Mouse (Mus musculus): ENCODE data around the gene Cdk9. TPM values are rescaled to one million over a fixed set of nuclear protein-coding genes. Genes with fewer than 3 reads are reported as not detected.

The Cdk9 gene
- polyA plus RNA-seq, 1 experiment from 2014 or later, result 79.2 TPM

DNA sequence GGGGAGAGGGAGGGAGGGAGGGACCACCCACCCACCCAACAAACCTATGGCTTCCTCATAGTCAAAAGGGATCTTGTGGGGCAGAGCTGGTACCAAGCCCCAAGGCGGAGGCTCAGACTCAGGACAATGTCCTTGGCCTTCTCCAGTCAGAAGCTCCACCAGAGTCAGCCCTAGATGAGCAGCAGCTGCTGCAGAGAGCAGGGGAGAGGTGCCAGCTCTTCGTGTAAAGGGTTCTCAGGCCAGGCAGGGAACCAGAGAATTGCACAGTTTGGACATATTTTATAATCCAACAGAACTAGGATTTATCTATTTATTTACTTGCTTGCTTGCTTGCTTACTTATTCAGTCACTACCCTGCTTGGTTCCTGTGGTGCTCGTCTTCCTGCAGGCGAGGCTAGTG is 26.4 kb upstream of the Cdk9 start:
- DNase-seq (ENCODE audit: low spot score) (no peak), ATAC-seq (replicated peaks; ENCODE audit: low FRiP score) (no peak)
- Histone ChIP-seq H3K9me3 (ENCODE audit: control insufficient read depth, low read length) (no peaks in the 10 kb centered on the region), H3K9ac (ENCODE audit: low read length) (no peak overlapping the region), H3K27me3 (ENCODE audit: control insufficient read depth, insufficient read depth, low read length) (0 out of 2 replicates have a peak, but pooled peaks cover 3% of the 10 kb centered on the region), H3K4me1 (replicated peaks; ENCODE audit: control insufficient read depth, insufficient read depth, low read length) (peaks cover 4% of the 10 kb centered on the region; the same call in 1 of the 2 replicates), H3K4me2 (ENCODE audit: low read depth, low read length, severe bottlenecking) (no peak overlapping the region), H3K27ac (ENCODE audit: low read depth, low read length) (no peak overlapping the region), H3K36me3 (ENCODE audit: control insufficient read depth, insufficient read depth, low read length) (no peaks in the 10 kb centered on the region), H3K4me3 (ENCODE audit: low read depth, low read length) (no peak overlapping the region)
- WGBS, result 78% methylated on average over 4 of the region's 4 CpGs

DNA sequence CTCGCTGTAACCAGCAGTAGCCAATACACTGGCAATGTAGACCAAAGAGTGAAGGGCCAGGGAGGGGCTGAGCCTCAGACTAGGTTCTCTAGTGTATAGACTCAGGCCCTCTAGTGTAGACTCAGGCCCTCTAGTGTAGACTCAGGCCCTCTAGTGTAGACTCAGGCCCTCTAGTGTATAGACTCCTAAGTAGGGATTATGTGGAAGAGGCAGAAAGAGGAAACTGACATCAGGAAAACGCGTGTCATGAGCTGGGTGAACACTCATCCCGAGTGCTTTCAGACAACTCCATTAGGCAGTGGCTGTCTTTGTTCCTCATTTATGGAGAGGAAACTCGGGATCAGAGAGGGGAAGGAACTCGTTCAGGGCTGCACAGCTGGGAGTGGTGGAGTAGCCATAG is 24.1 kb upstream of the Cdk9 start:
- no peak for ATAC-seq (replicated peaks; ENCODE audit: low FRiP score)
- no peak for DNase-seq (ENCODE audit: low spot score)
- 58% methylated on average over 6 of the region's 6 CpGs for WGBS
- Histone ChIP-seq H3K9me3 (ENCODE audit: control insufficient read depth, low read length) (no peaks in the 10 kb centered on the region), H3K36me3 (ENCODE audit: control insufficient read depth, insufficient read depth, low read length) (no peaks in the 10 kb centered on the region), H3K4me3 (ENCODE audit: low read depth, low read length) (no peak overlapping the region), H3K27ac (ENCODE audit: low read depth, low read length) (no peak overlapping the region), H3K4me2 (ENCODE audit: low read depth, low read length, severe bottlenecking) (no peak overlapping the region), H3K9ac (ENCODE audit: low read length) (no peak overlapping the region), H3K27me3 (ENCODE audit: control insufficient read depth, insufficient read depth, low read length) (0 out of 2 replicates have a peak, but pooled peaks cover 3% of the 10 kb centered on the region), H3K4me1 (replicated peaks; ENCODE audit: control insufficient read depth, insufficient read depth, low read length) (peaks cover 4% of the 10 kb centered on the region; the same call in 1 of the 2 replicates)

DNA sequence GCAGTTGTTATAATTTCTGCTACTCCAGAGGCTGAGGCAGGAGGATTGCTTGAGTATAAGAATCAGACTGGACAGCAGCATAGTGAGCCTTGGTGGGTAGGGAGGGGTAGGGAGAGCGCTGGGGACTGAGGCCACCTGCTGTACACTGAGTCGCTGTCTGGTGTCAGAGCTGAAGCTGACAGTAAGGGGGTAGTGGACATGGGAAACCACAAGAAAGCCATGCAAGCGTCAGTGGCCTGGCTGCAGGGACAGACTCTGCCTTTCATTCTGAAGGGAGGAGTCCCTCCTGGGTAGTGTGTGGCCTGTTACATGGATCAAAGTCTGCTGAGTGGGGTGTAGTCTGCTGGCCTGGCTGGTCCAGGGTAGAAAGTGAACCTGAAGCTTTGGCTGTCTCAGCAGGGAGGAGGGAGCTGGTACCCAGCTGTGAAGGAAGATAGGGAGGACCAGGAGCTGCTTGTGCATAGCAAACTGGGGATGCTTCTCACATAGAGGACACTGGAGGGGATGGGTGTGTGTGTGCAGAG is 23.5 kb upstream of the Cdk9 start:
- ATAC-seq (replicated peaks; ENCODE audit: low FRiP score) (no peak), DNase-seq (ENCODE audit: low spot score) (no peak)
- Histone ChIP-seq H3K9me3 (ENCODE audit: control insufficient read depth, low read length) (no peaks in the 10 kb centered on the region), H3K9ac (ENCODE audit: low read length) (no peak overlapping the region), H3K36me3 (ENCODE audit: control insufficient read depth, insufficient read depth, low read length) (no peaks in the 10 kb centered on the region), H3K4me3 (ENCODE audit: low read depth, low read length) (no peak overlapping the region), H3K27ac (ENCODE audit: low read depth, low read length) (no peak overlapping the region), H3K27me3 (ENCODE audit: control insufficient read depth, insufficient read depth, low read length) (0 out of 2 replicates have a peak, but pooled peaks cover 3% of the 10 kb centered on the region), H3K4me1 (replicated peaks; ENCODE audit: control insufficient read depth, insufficient read depth, low read length) (peaks cover 2% of the 10 kb centered on the region; the same call in 1 of the 2 replicates), H3K4me2 (ENCODE audit: low read depth, low read length, severe bottlenecking) (no peak overlapping the region)
- 48% methylated on average over 3 of the region's 3 CpGs for WGBS

- Histone ChIP-seq H3K27me3 (ENCODE audit: control insufficient read depth, insufficient read depth, low read length) (no peaks in the 10 kb centered on the region), H3K36me3 (ENCODE audit: control insufficient read depth, insufficient read depth, low read length) (no peaks in the 10 kb centered on the region), H3K4me3 (ENCODE audit: low read depth, low read length) (no peak overlapping the region), H3K9ac (ENCODE audit: low read length) (no peak overlapping the region), H3K4me2 (ENCODE audit: low read depth, low read length, severe bottlenecking) (no peak overlapping the region), H3K27ac (ENCODE audit: low read depth, low read length) (no peak overlapping the region), H3K4me1 (replicated peaks; ENCODE audit: control insufficient read depth, insufficient read depth, low read length) (no peaks in the 10 kb centered on the region), H3K9me3 (ENCODE audit: control insufficient read depth, low read length) (no peaks in the 10 kb centered on the region)
- WGBS, result 58% methylated on average over 4 of the region's 4 CpGs
- ATAC-seq (replicated peaks; ENCODE audit: low FRiP score), result no peak
- DNase-seq (ENCODE audit: low spot score), result no peak
Observed at GRCm38 (mm10) chr2:32734933-32735332, 22.1 kb upstream of the Cdk9 start.

GRCm38 (mm10) chr2:32734480-32734879 is 21.6 kb upstream of the Cdk9 start:
- no peak for DNase-seq (ENCODE audit: low spot score)
- no peak overlapping the region for H3K9ac ChIP-seq (ENCODE audit: low read length)
- no peak overlapping the region for H3K4me2 ChIP-seq (ENCODE audit: low read depth, low read length, severe bottlenecking)
- H3K9me3 ChIP-seq (ENCODE audit: control insufficient read depth, low read length), result no peaks in the 10 kb centered on the region
- H3K27ac ChIP-seq (ENCODE audit: low read depth, low read length), result no peak overlapping the region
- no peak overlapping the region for H3K4me3 ChIP-seq (ENCODE audit: low read depth, low read length)
- no peak for ATAC-seq (replicated peaks; ENCODE audit: low FRiP score)
- no peaks in the 10 kb centered on the region for H3K4me1 ChIP-seq (replicated peaks; ENCODE audit: control insufficient read depth, insufficient read depth, low read length)
- H3K27me3 ChIP-seq (ENCODE audit: control insufficient read depth, insufficient read depth, low read length), result no peaks in the 10 kb centered on the region
- 47% methylated on average over 4 of the region's 4 CpGs for WGBS
- no peaks in the 10 kb centered on the region for H3K36me3 ChIP-seq (ENCODE audit: control insufficient read depth, insufficient read depth, low read length)

- no peaks in the 10 kb centered on the region for H3K4me1 ChIP-seq (replicated peaks; ENCODE audit: control insufficient read depth, insufficient read depth, low read length)
- H3K36me3 ChIP-seq (ENCODE audit: control insufficient read depth, insufficient read depth, low read length), result no peaks in the 10 kb centered on the region
- ATAC-seq (replicated peaks; ENCODE audit: low FRiP score) (no peak), DNase-seq (ENCODE audit: low spot score) (no peak)
- H3K27ac ChIP-seq (ENCODE audit: low read depth, low read length), result no peak overlapping the region
- no peaks in the 10 kb centered on the region for H3K27me3 ChIP-seq (ENCODE audit: control insufficient read depth, insufficient read depth, low read length)
- H3K9ac ChIP-seq (ENCODE audit: low read length), result no peak overlapping the region
- no peak overlapping the region for H3K4me3 ChIP-seq (ENCODE audit: low read depth, low read length)
- 78% methylated on average over 6 of the region's 6 CpGs for WGBS
- H3K4me2 ChIP-seq (ENCODE audit: low read depth, low read length, severe bottlenecking), result no peak overlapping the region
- no peaks in the 10 kb centered on the region for H3K9me3 ChIP-seq (ENCODE audit: control insufficient read depth, low read length)
Observed at GRCm38 (mm10) chr2:32732695-32733094, 19.8 kb upstream of the Cdk9 start.

- Histone ChIP-seq H3K27me3 (ENCODE audit: control insufficient read depth, insufficient read depth, low read length) (no peaks in the 10 kb centered on the region), H3K27ac (ENCODE audit: low read depth, low read length) (no peak overlapping the region), H3K9ac (ENCODE audit: low read length) (no peak overlapping the region), H3K4me1 (replicated peaks; ENCODE audit: control insufficient read depth, insufficient read depth, low read length) (no peaks in the 10 kb centered on the region), H3K4me2 (ENCODE audit: low read depth, low read length, severe bottlenecking) (no peak overlapping the region), H3K9me3 (ENCODE audit: control insufficient read depth, low read length) (no peaks in the 10 kb centered on the region), H3K36me3 (ENCODE audit: control insufficient read depth, insufficient read depth, low read length) (no peaks in the 10 kb centered on the region), H3K4me3 (ENCODE audit: low read depth, low read length) (no peak overlapping the region)
- WGBS, result 79% methylated on average over 4 of the region's 4 CpGs
- no peak for ATAC-seq (replicated peaks; ENCODE audit: low FRiP score)
- DNase-seq (ENCODE audit: low spot score), result no peak
Observed at GRCm38 (mm10) chr2:32731911-32732310, 19.0 kb upstream of the Cdk9 start.

DNA sequence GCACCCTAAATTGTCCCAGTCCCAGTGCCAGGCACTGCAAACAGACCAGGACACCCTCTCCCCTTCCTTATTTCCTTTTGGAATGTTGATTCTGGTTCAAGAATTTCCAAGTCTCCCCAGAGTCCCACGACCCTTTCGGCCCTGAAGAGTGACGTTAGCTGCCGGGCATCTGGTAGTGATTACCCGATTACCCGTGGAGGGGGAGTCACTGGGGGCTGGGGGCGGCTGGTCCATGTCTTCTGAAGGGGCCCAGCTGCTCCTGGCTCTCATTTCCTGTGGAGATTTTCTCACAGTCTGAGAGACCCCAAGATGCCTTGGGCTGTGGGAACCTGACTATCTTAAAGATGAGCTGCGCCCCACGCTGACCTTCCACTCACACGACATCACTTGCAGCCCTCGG is 18.0 kb upstream of the Cdk9 start:
- ATAC-seq (replicated peaks; ENCODE audit: low FRiP score) (no peak), DNase-seq (ENCODE audit: low spot score) (peak; percentile 62)
- Histone ChIP-seq H3K27ac (ENCODE audit: low read depth, low read length) (no peak overlapping the region), H3K4me3 (ENCODE audit: low read depth, low read length) (no peak overlapping the region), H3K4me1 (replicated peaks; ENCODE audit: control insufficient read depth, insufficient read depth, low read length) (no peaks in the 10 kb centered on the region), H3K9ac (ENCODE audit: low read length) (no peak overlapping the region), H3K36me3 (ENCODE audit: control insufficient read depth, insufficient read depth, low read length) (no peaks in the 10 kb centered on the region), H3K27me3 (ENCODE audit: control insufficient read depth, insufficient read depth, low read length) (no peaks in the 10 kb centered on the region), H3K9me3 (ENCODE audit: control insufficient read depth, low read length) (no peaks in the 10 kb centered on the region), H3K4me2 (ENCODE audit: low read depth, low read length, severe bottlenecking) (no peak overlapping the region)
- 59% methylated on average over 11 of the region's 11 CpGs for WGBS

DNA sequence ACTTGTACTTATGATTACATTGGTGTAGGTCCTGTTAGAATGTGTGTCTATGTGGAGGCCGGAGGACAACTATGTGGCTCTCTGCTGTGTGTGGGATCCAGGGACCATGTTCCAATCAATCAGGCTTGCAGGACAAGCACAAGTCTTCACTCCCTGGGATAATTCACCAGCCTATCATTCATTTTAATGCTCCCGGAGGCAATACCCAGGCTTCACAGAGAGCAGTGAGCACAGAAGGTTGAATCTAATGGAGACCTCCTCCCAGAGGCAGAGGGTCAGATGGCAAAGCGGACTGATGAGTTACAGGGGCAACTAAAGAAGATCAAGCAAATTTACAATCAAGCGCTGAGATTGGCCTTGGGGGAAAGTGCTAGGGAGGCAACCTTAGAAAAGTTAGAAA is 16.7 kb upstream of the Cdk9 start:
- Histone ChIP-seq H3K27me3 (ENCODE audit: control insufficient read depth, insufficient read depth, low read length) (no peaks in the 10 kb centered on the region), H3K4me3 (ENCODE audit: low read depth, low read length) (no peak overlapping the region), H3K4me2 (ENCODE audit: low read depth, low read length, severe bottlenecking) (no peak overlapping the region), H3K9ac (ENCODE audit: low read length) (no peak overlapping the region), H3K27ac (ENCODE audit: low read depth, low read length) (no peak overlapping the region), H3K36me3 (ENCODE audit: control insufficient read depth, insufficient read depth, low read length) (no peaks in the 10 kb centered on the region), H3K9me3 (ENCODE audit: control insufficient read depth, low read length) (no peaks in the 10 kb centered on the region), H3K4me1 (replicated peaks; ENCODE audit: control insufficient read depth, insufficient read depth, low read length) (no peaks in the 10 kb centered on the region)
- WGBS, result 81% methylated on average over 4 of the region's 4 CpGs
- ATAC-seq (replicated peaks; ENCODE audit: low FRiP score) (no peak), DNase-seq (ENCODE audit: low spot score) (no peak)

All from forebrain, embryonic 11.5 days (tissue).